Mouse (Mus musculus) G1E (cell line): ENCODE data around the gene Canx.

Experiments used
- CTCF ChIP-seq: IDR thresholded peaks from 2 replicates; pipeline ENCODE4 v1.5.1; 2012; ENCODE audit warnings: low read depth, low read length, inconsistent platforms, mixed read lengths
- GATA1 ChIP-seq: IDR thresholded peaks from 2 replicates; pipeline ENCODE4 v1.6.1; 2012; ENCODE audit warnings: borderline replicate concordance, low read length, inconsistent platforms, mixed read lengths
- GATA2 ChIP-seq: IDR thresholded peaks from 2 replicates; pipeline ENCODE4 v1.6.1; 2012; ENCODE audit warnings: low read depth, low read length, inconsistent platforms, borderline replicate concordance
- TAL1 ChIP-seq: conservative IDR thresholded peaks from 2 replicates; pipeline ENCODE4 v1.6.1; 2012; ENCODE audit warnings: low read depth, low read length, inconsistent platforms, mixed read lengths

DNA sequence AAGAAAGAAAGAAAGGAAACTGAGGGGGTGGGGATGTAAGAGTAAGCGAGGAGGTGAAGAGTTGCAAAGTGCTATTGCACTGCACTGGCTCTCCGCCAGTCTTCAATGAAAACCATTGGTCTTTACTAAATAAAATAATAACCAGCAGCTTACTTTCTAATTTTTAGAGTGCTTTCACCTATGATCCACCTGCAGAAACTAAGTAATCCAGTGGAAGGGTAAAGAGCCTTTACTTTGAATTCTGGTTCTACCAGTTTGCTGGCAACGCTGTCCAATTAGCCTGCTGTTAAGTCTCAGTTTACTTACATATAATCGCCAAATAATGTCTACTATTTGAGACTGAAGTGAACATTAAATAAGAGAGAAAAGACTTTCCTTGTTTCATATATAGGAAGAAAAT lies 46.5 kb downstream of the Canx start:
- TF ChIP-seq CTCF (no peak), TAL1 (no peak), GATA1 (no peak), GATA2 (no peak)
